Mouse (Mus musculus) B cell, adult 2 months (primary cell): Measurements from ENCODE around the gene Gucy2g.

Experiments used
- DNase-seq, 2 experiments: peaks; one replicate each; pipeline ENCODE4 v3.0.0; 2022

The Gucy2g gene

GRCm38 (mm10) chr19:55241186-55241645 lies at the start of gene Gucy2g:
Gene Gucy2g (minus strand): TSS chr19:55241236.
- DNase-seq, result no peak

GRCm38 (mm10) chr19:55288974-55289373 lies 47.9 kb upstream of the Gucy2g start:
- DNase-seq, result no peak

GRCm38 (mm10) chr19:55286034-55286433 lies 45.0 kb upstream of the Gucy2g start:
- DNase-seq, result no peak

GRCm38 (mm10) chr19:55284093-55284492 lies 43.1 kb upstream of the Gucy2g start:
- DNase-seq, result no peak

GRCm38 (mm10) chr19:55276770-55277169 lies 35.7 kb upstream of the Gucy2g start:
- DNase-seq, result no peak

GRCm38 (mm10) chr19:55276100-55276499 lies 35.1 kb upstream of the Gucy2g start:
- no peak for DNase-seq

DNA sequence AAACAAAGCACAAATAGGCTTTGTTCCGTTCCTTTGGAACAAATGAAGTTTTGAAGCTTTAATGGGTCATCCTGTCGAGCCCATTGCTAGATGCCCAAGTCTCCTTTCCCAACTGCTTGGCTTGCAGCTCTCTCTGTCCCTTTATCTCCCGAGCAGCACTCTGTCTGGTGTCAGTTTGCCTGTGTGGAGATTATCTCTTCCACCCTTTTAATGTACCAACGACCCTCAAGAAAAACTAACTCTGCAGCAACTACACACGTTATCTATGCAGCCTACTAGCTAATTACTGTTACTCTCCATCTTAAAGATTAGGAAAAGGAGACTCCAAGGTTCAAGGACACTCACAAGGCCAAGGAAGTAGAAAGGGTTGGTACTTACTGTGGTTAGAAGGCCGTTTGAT lies 32.3 kb upstream of the Gucy2g start:
- DNase-seq, result no peak

GRCm38 (mm10) chr19:55271448-55271847 lies 30.4 kb upstream of the Gucy2g start:
- no peak for DNase-seq

DNA sequence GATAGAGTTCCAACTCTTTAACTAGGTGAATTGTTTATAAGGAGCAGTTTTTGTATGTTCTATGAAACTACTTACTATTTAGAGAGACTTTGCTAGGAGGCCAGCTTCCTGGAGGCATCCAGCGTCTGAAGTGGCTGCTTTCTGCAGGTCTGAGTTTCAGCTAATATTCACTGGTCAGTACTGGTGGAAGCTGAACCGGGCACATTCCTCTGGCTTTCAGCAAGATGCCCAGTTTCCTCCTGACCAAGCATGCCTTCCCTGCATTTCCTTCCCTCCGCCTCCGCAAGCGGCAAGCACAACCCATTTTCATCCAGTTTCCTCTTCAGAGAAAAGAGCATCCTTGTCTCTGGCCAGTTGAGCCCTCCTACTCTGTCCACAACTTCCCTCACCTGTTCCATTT lies 28.0 kb upstream of the Gucy2g start:
- DNase-seq, result no peak

GRCm38 (mm10) chr19:55268150-55268549 lies 27.1 kb upstream of the Gucy2g start:
- DNase-seq, result no peak

GRCm38 (mm10) chr19:55266786-55267185 lies 25.8 kb upstream of the Gucy2g start:
- DNase-seq, result no peak

DNA sequence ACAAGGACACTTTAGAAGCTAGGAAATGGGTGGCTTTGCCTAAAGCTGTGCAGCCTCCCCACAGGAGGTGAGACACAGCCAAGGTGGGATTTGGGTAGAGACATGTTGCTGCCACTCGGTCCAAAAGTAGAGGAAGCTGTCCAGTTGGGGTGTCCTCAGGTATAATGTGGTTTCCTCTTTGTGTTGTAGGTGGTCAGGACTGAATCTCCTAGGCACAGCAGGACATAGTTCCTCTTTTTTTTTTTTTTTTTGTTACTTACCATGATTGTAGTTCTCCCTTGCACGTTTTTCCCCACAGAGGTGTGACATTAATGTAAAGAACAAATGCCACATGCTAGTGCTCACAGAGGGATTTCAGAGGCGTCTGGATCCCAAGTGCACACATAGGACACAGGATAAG lies 24.2 kb upstream of the Gucy2g start:
- peak; percentile 6 to 7 for DNase-seq

- DNase-seq, result no peak
Observed at GRCm38 (mm10) chr19:55260389-55261184, 19.6 kb upstream of the Gucy2g start.

GRCm38 (mm10) chr19:55258514-55258913 lies 17.5 kb upstream of the Gucy2g start:
- DNase-seq, result no peak

GRCm38 (mm10) chr19:55257656-55258375 lies 16.8 kb upstream of the Gucy2g start:
- no peak for DNase-seq

DNA sequence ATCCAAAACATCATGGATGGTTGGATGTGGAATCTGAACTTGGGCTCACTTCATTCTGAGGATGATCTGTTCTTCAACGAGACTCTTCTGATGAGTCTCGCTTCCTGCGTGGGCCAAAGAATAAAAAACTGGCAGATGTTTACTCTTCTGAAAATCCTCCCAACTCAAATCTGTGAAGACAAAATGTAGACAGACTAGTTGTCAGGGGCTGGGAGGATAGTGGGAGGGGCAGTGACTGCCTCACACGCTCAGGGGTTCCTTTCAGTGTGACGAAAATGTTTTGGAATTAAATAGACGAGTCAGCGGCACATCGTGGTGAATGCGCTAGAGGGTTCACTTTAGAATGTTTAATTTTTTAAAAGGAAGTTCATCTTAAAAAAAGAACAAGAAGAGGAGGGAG lies 15.1 kb upstream of the Gucy2g start:
- no peak for DNase-seq

GRCm38 (mm10) chr19:55254513-55255016 lies 13.5 kb upstream of the Gucy2g start:
- DNase-seq, result peak; percentile 56 to 62

GRCm38 (mm10) chr19:55253570-55254441 lies 12.8 kb upstream of the Gucy2g start:
- DNase-seq, result peak; percentile 55 to 60

- no peak for DNase-seq
Observed at GRCm38 (mm10) chr19:55253239-55253569, 12.2 kb upstream of the Gucy2g start.

- DNase-seq, result peak; percentile 2 to 16
Observed at GRCm38 (mm10) chr19:55251383-55252124, 10.5 kb upstream of the Gucy2g start, which contains the start of gene Acsl5. Gene Acsl5 (plus strand): TSS chr19:55251938.

GRCm38 (mm10) chr19:55250451-55250850 lies 9.4 kb upstream of the Gucy2g start:
- no peak for DNase-seq

- DNase-seq, result no peak
Observed at GRCm38 (mm10) chr19:55247991-55248520, 7.0 kb upstream of the Gucy2g start.
